Mouse (Mus musculus) monocyte, adult 2 months (primary cell): Measurements from ENCODE around the gene Ifnb1.

Experiments
- DNase-seq, 2 experiments: peaks; one replicate each; pipeline ENCODE4 v3.0.0; 2022; ENCODE audit warnings: low spot score in 2 of 2, low read depth in 1 of 2

Ifnb1 gene

DNA sequence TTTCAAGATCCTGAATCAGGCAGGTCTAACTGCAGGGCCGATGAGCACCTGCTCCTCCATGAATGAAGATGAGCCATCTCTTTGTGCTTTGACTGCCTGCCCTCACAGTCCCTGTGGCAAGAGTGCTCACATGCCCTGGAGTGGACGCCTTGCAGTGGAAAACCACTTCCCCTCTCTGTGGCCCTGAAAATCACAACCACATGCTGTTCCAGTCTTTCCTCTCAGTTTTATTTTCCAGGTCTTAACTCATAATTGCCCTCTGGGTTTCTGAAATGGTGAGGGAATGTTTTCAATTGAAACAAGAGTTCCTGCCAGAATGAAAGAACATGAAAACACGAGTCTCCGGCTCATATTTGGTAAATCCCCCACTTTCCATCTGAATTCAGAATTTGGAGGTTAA is 18.8 kb downstream of the Ifnb1 start:
- DNase-seq, result no peak

DNA sequence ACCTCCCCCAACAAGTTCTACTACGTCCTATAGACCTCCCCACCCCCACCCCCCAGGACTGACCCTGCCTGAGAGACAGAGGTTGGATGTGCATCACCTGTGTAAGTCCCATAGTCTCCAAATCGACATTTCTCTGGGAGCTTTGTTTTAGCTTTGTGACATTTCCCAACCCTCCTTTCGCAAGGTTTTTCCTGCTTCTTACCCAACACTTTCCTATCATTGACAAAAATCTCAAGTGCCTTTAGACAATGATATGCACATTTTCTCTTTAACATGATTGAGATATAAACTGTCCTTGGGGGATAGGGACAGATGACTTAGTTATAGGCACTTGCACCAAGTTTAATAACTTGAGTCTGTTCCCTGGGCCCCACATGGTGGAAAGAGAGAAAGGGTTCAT is 21.3 kb downstream of the Ifnb1 start:
- no peak for DNase-seq

DNA sequence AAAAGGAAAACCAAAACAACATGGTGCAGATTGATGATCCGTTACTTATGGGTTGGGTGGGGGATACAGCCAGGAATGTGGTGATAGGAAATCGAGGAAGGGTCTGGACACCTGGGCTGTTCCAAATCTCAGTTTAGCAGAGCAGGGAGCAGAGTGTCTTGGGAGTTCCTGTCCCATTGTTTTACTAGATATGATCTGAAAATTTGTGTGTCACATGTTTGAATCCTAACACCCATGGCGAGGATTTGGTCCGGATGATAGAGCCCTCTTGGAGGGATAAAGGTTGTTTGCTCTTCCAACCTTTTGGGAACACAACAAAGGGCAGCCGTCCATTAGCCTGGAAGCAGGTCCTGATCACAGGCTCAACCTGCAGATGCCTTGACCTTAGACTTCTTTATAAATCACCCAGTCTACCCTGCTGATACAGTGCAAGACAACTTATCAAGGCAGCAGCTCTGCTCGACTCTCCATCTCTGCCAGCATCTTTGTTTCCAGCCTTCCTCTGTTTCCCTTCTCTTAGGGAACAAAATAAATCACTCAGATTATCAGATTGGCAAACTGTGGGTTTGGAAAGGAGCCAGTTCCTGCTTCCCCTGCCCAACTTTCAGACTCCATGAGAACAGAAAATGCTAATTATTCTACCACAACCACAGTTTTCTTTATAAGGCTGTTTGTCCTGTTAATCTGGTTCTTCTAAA is 26.1 kb downstream of the Ifnb1 start:
- no peak for DNase-seq

DNA sequence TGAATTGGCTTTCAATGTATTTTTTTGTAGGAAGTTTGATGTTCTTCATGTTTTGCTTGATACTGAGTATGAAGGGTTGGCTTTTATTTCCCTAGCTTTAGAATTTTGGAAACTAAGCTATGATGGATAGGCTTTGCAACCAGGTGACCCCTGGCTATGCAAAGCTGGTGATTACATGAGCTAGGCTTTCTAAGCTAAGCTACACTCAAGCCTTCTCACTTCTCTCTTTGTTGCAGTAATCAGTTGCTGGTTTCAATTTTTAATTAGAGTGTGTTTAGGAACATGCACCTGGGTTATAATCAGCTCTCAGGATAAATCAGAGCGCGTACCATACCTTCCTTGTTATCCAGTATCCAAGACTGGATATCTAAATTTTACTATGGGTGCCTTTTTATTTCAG is 33.0 kb downstream of the Ifnb1 start:
- no peak for DNase-seq

DNA sequence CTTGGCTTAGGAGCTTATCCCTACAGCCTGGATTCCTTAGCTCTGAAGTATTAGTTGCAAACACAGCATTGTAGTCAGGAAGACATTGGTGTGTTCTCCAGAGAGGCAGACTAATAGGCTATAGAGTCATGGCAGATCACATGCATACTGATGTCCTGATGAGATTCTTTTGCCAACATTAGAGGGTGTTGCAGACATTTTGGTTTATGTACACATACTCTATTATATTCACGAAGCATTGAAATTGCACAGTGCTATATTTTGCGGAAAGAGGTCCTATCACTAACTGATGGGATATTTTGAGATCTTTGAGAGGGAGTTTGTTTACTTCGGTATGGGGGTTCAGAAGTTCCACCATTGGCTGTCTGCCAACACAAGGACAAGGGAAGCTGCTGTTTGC is 34.5 kb downstream of the Ifnb1 start:
- no peak for DNase-seq

DNA sequence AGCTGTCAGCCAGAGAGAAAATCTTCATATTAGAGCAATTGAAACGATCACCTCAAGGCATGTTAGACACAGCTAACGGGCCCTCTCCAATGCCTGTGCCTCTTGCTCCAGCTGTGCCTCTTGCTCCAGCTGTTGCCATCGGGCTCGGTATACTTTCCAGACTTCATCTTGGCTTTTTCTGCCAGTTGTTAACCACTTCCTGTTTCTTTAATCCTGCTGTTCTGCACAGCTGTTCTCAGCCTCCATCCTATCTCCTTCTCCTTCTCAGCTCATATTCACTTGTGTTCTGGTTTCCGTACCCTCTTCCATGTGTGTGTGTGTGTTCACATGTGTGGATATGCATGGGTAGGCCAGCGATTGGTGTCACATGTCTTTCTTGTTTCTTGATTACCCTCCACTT is 42.4 kb downstream of the Ifnb1 start:
- DNase-seq, result no peak

DNA sequence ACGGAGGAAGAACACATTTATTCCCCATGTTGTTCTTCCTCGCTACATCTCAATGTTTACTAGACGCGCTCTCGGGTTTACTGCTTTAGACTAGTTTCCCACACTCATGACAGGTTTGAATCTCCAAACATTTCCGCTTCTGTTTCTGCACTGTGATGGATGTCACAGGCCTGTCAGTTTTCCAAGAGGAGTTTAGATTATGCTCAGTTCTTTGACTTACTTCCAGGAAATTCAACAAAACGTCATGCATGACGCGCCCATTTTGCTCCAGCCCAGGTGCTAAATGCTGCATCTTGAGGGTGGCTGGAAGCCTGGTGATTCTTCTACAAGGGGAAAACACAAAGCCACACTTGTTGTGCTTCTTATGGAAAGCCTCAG is 43.8 kb downstream of the Ifnb1 start:
- no peak for DNase-seq

DNA sequence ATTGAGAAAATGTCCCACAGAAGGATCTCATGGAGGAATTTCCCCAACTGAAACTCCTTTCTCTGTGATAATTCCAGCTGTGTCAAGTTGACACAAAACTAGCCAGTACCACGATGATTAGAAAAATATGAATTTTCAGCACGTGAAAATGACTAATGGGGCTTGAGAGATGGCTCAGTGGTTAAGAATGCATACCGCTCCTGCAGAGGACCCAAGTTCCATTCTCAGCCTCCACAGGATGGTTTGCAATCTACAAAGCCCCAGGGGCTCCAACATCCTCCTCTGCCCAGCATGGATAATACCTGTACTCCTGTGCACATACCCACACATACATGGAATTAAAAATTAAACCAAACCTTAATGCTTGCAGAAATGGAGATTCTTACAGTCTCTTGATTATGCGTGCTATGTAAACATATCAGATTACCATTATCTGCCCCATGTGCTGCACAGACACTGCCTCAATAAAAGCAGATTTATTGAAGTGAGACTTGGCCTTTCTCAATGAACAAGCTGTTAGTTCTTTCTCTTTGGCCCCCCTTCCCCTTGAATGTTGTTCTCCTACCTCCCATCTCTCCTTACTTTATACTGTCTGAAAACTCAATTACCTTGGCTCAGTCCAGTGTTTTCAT is 44.3 kb downstream of the Ifnb1 start:
- DNase-seq, result no peak

DNA sequence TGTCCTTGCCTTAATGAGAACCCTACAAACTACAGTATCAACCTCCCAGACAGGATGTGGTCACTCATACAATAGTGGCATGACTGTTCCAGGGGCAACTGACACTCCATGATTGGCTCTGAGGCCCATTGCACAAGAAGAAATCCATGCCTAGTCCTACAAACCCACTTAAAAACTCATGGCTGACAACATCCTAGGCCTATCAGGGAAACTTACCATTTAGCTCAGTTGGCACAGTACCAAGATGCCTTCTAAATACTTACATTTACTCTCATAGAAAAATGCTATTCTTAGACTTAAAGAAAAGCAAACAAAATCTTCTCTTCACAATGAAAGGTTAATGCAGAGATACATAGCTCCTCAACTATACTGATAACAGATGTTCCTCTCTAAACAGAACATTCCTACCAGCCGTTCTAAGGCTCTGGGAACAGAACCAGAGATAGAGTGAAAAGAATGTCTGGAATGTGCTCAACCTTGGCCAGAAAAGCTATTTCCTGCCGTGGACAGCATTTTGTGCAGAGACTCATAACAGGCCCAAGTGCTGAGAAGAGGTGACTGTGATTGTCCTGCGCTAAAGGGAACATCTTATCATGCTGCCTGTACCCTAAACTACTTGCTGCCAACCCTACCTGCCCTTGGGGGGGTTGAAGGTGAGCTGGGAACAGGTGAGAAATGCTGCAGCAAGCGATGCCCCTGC is 45.9 kb downstream of the Ifnb1 start:
- no peak for DNase-seq

DNA sequence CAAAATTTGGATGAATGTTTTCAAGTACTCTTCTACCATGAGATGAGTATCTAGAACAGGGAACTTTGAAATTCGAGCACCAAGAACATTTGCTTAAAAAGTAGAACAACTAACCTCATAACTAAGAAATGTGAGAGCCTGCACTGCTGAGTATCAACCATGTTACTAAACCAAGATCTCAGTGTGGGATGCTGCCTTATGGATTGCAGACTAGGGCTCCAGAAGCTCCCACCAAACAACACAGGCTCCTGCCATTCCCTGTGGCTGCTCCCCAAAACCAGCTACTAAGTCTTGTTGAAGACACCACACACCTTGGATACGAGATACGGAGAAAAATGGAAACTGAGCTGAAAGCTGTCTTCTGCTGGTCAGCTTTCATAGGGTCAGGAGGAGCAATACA is 46.5 kb downstream of the Ifnb1 start:
- no peak for DNase-seq
